Mouse (Mus musculus) 3134 (cell line): ENCODE data around the gene Olfr782.
"Not testable (repeated sequence)": the region's sequence is repeated elsewhere in the genome, so short reads cannot be mapped to it uniquely, and the experiment has no call there.

Experiments used
- DNase-seq: peaks from one replicate; pipeline ENCODE4 v3.0.0-alpha.2; 2011; ENCODE audit warnings: low spot score; ENCODE audit not compliant: insufficient read length; ENCODE audit errors: extremely low read depth

Olfr782 gene

DNA sequence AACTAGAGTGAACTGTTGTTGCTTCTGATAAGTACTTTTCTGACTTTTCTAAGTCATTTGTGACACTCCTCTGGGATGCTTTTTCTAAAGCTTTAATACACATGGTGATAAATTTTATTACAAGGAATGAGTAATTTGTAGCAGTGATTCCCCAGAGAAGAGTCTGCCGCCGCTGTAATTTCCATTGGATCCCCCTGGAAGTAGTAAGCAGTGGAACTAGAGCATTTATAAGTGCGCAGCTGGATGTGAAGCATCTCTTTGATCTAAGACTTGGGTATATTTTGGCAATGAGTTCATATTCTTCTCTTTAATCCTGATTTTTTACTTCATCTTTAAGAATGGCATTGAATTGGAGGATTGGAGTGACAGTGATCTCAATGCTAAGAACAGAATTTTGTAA lies at the start of gene Olfr782:
Gene Olfr782 (plus strand): TSS at position 301 of the 400 bp plus-strand sequence.
- no peak for DNase-seq

DNA sequence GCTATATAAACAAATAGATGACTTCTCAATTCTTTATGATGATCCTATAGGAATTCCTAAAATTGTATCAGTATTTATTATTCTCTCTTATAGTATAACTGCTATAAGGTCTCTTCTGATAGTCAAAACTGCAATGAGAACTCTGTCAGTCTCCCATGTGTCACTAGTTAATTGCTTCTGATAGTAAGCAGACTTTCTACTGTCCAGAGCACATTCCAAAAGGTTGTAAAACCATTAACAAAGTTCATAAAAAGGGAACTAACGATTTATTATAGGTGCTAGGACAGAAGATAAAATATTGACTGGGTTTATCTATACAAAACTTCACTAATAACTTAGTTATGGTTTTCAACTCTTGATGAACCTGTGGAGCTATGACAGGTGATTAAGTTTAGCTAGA lies 35.7 kb upstream of the Olfr782 start:
- not testable (repeated sequence) for DNase-seq

DNA sequence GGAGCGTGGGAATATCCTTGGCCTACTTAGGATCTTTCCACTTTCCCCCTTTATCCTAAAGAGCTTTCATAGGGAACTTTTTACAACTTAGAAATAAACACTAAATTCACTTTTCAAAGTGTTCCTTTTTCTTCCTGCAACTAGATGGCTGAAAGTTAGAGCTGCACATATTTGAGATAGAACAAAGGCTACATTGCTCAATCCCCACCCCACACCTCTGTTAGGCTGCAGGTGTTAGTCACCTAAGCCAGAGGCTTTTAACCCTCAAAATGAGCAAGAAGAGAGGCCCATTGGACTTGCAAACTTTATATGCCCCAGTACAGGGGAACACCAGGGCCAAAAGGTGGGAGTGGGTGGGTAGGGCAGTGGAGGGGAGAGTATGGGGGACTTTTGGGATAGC lies 35.1 kb upstream of the Olfr782 start:
- DNase-seq = not testable (repeated sequence)

- DNase-seq = no peak
These were observed 30.8 kb upstream of the Olfr782 start, which contains the start of gene Olfr780 for GRCm38 (mm10) chr10:129317817-129318216. Gene Olfr780 (plus strand): TSS chr10:129318117.

DNA sequence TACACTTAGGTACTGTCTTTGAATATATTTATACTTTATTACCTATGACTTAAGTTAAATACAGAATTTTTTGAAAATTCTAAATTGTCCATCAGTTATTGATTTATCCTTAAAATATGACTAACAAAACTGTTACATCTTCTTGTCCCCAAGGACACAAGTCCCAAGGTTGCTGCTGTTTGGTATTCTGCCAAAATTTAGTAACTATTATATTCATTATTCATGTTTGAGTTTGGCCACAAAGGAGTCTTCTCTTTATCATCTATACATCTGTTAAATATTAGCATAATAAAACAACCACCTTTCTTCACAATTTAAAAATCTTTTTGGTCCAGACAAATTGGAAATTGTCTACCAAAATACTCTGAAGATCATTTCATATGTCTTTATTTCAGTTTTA lies 20.1 kb upstream of the Olfr782 start, which contains the start of gene Olfr781:
Gene Olfr781 (plus strand): TSS at position 301 of the 400 bp plus-strand sequence.
- DNase-seq = no peak

DNA sequence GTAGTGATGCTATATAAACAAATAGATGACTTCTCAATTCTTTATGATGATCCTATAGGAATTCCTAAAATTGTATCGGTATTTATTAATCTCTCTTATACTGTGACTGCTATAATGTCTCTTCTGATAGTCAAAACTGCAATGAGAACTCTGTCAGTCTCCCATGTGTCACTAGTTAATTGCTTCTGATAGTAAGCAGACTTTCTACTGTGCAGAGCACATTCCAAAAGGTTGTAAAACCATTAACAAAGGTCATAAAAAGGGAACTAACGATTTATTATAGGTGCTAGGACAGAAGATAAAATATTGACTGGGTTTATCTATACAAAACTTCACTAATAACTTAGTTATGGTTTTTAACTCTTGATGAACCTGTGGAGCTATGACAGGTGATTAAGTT lies 3.8 kb downstream of the Olfr782 start:
- DNase-seq = not testable (repeated sequence)

DNA sequence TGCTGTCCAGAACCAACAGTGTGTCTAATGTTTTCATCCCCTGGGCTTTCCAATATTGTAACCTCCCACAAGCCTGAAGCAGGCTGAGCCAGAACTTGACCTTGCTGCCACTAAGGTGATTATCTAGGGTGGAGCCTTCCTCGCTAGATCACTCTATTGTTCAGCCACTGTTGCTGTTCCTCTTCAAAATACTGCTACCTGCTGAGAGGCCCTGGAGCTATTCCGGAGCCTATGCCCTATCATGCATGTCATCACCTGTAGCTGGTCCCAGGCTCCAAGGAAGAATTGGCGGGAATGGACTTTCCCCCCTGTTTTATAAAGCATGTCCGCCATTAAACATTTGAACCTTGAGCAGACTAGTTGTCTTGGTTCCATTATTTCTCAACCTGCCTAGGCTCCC lies 7.8 kb downstream of the Olfr782 start:
- DNase-seq = not testable (repeated sequence)

DNA sequence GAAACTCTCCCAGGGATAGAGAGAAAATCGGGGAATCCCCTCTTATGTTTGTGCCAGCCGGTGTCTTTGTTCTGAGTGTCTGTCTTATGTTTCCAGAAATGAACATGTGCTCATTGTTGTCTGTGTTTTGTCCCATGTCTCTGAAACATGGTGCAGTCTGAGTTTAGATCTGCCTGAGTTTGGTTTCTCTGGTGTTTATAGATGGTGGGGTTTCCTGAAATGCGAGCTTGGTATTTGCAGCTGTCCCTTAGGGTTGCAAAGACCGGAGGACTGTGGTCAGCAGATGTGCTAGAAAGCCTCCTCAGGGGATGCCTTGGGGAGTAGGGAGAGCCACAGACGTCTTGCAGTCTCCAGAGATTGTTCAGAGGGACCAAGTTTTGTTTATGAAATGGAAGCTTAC lies 8.7 kb downstream of the Olfr782 start:
- no peak for DNase-seq

DNA sequence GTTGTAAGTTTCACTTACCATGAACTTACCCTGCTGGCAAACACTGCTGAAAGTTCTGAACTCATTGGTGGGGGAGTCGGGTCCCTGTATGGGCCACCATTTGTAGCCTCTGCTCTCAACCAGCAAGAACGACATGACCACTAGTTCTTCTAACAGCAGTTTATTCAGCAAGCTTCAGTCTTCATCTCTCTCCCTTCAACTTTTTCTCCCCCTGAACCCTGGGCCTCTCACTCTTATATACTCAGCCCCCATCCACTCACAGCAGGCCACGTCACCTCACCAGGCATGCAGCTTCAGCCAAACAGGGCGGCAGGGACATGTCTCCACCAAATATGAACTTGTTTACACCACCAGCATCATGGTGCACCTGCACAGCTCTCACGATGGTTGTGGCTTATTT lies 25.4 kb downstream of the Olfr782 start:
- DNase-seq = peak; percentile 41

- no peak for DNase-seq
These were observed 35.1 kb downstream of the Olfr782 start, which contains the start of gene Olfr784 for GRCm38 (mm10) chr10:129383783-129384182. Gene Olfr784 (plus strand): TSS chr10:129384083.

DNA sequence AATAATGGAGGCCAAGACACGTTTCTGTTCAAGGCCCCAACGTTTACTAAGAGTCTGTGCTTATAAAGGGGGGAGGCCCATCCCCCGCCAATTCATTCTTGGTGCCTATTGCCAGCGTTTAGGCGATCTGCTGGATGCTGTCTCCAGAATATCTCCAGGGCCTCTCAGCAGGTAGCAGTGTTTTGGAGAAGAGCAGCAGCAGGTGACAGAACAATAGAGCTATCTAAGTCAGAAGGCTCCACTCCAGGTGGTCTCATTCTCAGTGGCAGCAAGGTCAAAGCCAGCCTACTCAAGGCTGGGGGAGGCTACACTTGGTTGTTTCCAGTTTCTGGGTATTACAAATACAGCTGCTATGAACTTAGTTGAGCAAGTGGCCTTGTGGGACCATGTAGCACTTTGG lies 52.2 kb downstream of the Olfr782 start:
- no peak for DNase-seq
